Mouse (Mus musculus) heart, adult 2 months (tissue): ENCODE measurements at regions not wholly inside any gene's neighbourhood (a gene's known extent, or its start where the extent isn't known, plus 50 kb on each side); places are given as distances from the start of the nearest gene placed in this dataset.

Source experiments
- DNase-seq, 2 experiments: peaks; one replicate each; pipeline ENCODE4 v3.0.0; 2021
- H3K27ac ChIP-seq: fragments of 200-600 bp; 2 replicates; pipeline ENCODE4 v1.8.1; 2022
- H3K27me3 ChIP-seq: fragments of 200-500 bp; 2 replicates; pipeline ENCODE4 v1.6.1; 2012; ENCODE audit warnings: mild to moderate bottlenecking, low read length, inconsistent platforms, mixed read lengths; ENCODE audit not compliant: control insufficient read depth, insufficient read depth
- H3K36me3 ChIP-seq: fragments of 200-500 bp; 2 replicates; pipeline ENCODE4 v1.6.1; 2012; ENCODE audit warnings: low read length, inconsistent platforms; ENCODE audit not compliant: control insufficient read depth, insufficient read depth
- H3K4me1 ChIP-seq: fragments of 200-500 bp; 2 replicates; pipeline ENCODE4 v1.6.1; 2011; ENCODE audit warnings: low read length; ENCODE audit not compliant: control insufficient read depth, insufficient read depth
- H3K4me3 ChIP-seq: fragments of 200-600 bp; 2 replicates; pipeline ENCODE4 v1.8.1; 2022
- H3K79me2 ChIP-seq: fragments of 200-500 bp; replicated peaks from 2 replicates; pipeline ENCODE4 v1.6.1; 2012; ENCODE audit warnings: mild to moderate bottlenecking, inconsistent platforms, low read length, moderate library complexity, mixed read lengths; ENCODE audit not compliant: control insufficient read depth, insufficient read depth
- H3K9ac ChIP-seq: fragments of 200-500 bp; 2 replicates; pipeline ENCODE4 v1.6.1; 2012; ENCODE audit warnings: low read depth, mild to moderate bottlenecking, control low read depth, inconsistent platforms, low read length, mixed read lengths
- CTCF ChIP-seq: fragments of 200-600 bp; IDR thresholded peaks from 2 replicates; pipeline ENCODE4 v1.8.1; 2022; ENCODE audit warnings: antibody characterized with exemption, mild to moderate bottlenecking, moderate library complexity
- EP300 ChIP-seq: fragments of 200-500 bp; IDR thresholded peaks from 2 replicates; pipeline ENCODE4 v1.6.1; 2011; ENCODE audit warnings: low read depth, low read length, control low read depth; ENCODE audit not compliant: insufficient read depth
- POLR2A ChIP-seq: fragments of 200-500 bp; IDR thresholded peaks from 2 replicates; pipeline ENCODE4 v1.6.1; 2011; ENCODE audit warnings: mild to moderate bottlenecking, low read depth, low read length, control low read depth; ENCODE audit not compliant: insufficient read depth
- WGBS: fragments of 180-500 bp; shearing (Covaris S2); methylation state at CpG from one replicate; pipeline ENCODE4 v1.1.7; 2018; 5-methylcytosine and 5-hydroxymethylcytosine counted together
- intact Hi-C: fragments of 180-260 bp; cut with DNase I; formaldehyde crosslinking; loops from one replicate; pipeline ENCODE4 v1.15.1; 2025

DNA sequence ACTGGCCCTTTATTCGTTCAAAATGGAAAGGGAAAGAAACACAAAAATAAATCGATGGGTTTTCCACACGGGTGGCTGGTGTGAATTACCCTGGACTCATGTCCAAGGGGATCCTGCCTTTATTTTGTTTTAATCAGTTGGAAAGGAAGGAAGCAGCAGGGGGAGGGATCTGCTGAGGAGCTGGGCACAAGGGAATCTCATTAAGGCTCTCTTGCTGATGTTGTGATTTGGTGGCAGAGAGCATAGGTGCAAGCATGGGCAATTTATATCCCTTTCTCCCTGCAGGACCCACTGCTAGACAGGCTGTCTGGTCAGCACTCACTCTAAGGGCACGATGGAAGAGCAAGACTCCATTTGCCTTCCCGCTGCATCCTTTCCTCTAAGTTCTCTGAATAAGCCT is 469.2 kb downstream of the Epha7 start:
- H3K36me3 ChIP-seq, result no peaks in the 10 kb centered on the region
- H3K27ac ChIP-seq, result no peak overlapping the region
- intact Hi-C loops, result no loop called here
- TF ChIP-seq CTCF (no peak), POLR2A (no peak), EP300 (no peak)
- no peaks in the 10 kb centered on the region for H3K27me3 ChIP-seq
- H3K4me1 ChIP-seq, result no peaks in the 10 kb centered on the region
- DNase-seq, result no peak
- H3K79me2 ChIP-seq, result no peaks in the 10 kb centered on the region
- WGBS, result 46% methylated on average over 5 of the region's 5 CpGs
- no peak overlapping the region for H3K4me3 ChIP-seq
- no peak overlapping the region for H3K9ac ChIP-seq

DNA sequence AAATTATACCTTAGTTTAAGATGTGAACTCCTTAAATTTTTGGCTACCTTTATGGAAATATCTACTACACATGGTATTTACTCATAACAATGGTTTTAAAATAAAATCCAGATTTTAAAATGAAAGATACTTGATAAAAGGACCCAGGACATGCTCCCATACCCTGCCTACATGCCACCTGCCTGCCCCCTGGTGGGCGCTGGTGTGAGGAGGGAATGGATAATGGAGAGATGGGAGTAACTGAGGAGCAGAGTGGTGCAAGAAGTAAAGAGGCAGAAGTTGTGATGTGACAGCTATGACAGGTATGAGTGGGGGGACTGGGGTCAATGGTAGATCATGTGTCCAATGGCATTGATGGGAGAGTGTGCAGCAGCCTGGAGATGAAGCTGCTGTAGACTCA is 488.4 kb downstream of the Epha7 start:
- 34% methylated on average over 1 of the region's 1 CpGs for WGBS
- intact Hi-C loops, result no loop called here
- no peak overlapping the region for H3K4me3 ChIP-seq
- H3K4me1 ChIP-seq, result no peaks in the 10 kb centered on the region
- no peak for DNase-seq
- no peak overlapping the region for H3K27ac ChIP-seq
- H3K9ac ChIP-seq, result no peak overlapping the region
- TF ChIP-seq POLR2A (no peak), CTCF (peak; percentile 54)
- no peaks in the 10 kb centered on the region for H3K36me3 ChIP-seq
- H3K27me3 ChIP-seq, result no peaks in the 10 kb centered on the region
- no peaks in the 10 kb centered on the region for H3K79me2 ChIP-seq

DNA sequence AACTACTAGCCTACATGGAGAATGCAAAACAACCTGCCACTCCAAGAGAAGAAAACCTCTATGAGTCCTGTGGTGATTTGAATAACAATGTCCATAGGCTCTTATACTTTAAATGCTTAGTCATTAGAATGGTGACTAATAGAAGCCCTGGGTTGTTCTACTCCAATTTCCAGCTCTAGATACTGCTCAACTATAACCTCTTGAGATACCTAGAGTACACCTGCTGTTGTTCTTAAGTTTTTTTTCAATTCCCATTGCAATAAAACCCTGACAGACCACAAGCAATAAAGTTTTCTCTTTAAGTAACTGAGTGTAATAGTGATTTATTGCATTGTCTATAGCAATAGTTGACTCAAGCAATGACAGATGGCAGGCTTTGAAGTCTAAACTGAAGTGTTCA is 491.0 kb downstream of the Epha7 start:
- H3K27ac ChIP-seq, result no peak overlapping the region
- no peak for DNase-seq
- H3K27me3 ChIP-seq, result no peaks in the 10 kb centered on the region
- H3K79me2 ChIP-seq, result no peaks in the 10 kb centered on the region
- no peak overlapping the region for H3K4me3 ChIP-seq
- TF ChIP-seq POLR2A (no peak), CTCF (no peak), EP300 (no peak)
- no peak overlapping the region for H3K9ac ChIP-seq
- intact Hi-C loops, result no loop called here
- no peaks in the 10 kb centered on the region for H3K4me1 ChIP-seq
- no peaks in the 10 kb centered on the region for H3K36me3 ChIP-seq

DNA sequence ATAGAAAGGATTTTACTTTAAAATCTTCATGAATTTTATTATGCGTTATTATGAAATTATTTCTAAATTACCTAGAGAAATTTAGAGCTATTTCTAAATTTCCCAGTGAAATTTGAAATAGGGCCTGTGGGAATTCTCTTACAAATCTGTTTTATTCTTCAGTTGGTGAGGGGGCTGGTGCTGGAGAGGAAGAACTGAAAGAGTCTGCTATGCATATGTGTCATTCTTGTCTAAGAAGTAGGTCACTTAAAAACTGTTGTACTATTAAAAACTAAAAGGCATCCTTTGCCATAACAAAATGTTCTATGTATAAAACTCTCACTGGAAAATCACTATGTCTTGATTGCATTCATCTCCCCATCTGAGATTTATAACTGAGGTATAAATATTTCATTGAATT is 494.3 kb downstream of the Epha7 start:
- H3K36me3 ChIP-seq, result no peaks in the 10 kb centered on the region
- no peaks in the 10 kb centered on the region for H3K79me2 ChIP-seq
- no peak for DNase-seq
- WGBS, result 90% methylated on average over 1 of the region's 1 CpGs
- intact Hi-C loops, result no loop called here
- no peaks in the 10 kb centered on the region for H3K4me1 ChIP-seq
- no peaks in the 10 kb centered on the region for H3K27me3 ChIP-seq
- no peak overlapping the region for H3K9ac ChIP-seq
- H3K27ac ChIP-seq, result no peak overlapping the region
- no peak overlapping the region for H3K4me3 ChIP-seq
- TF ChIP-seq EP300, result no peak
- no peak for TF ChIP-seq CTCF
- TF ChIP-seq POLR2A, result no peak

DNA sequence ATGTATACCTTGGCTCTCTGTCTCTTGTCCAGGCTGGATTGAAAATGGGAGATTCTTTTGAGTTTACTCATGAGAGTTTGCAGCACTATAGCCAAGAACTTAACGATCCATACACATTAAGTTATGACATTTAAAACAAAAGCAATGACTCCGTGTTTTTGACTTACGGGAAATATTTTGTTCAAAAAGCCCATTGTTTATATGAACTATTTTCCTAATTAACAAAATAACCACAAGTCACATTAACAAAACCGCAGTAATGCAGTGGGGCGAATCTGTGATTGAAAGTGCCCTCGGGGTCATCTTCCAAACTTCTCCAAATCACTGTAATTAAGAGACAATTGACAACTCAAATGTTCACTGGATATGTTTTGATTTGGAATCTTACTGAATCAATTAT is 511.0 kb downstream of the Epha7 start:
- no peak for TF ChIP-seq EP300
- TF ChIP-seq POLR2A, result no peak
- no peak for TF ChIP-seq CTCF

DNA sequence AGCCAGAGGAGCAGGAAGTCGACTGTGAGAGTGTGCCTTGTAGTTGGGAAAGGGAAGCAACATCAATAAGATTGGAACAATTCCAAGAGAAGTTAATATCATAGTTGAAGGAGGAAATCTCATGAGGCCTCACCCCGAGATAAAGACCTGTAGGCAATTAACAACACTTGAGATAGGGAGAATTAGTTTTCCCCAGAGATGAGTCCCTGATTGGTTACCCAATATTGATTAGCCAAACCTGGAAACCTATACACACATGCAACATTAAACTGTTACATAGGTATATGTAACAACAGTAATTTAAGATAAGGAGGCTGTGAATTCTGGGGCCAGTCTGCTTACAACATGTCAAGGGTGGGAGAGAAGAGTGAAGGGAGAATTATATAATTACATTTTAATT is 516.2 kb downstream of the Epha7 start:
- TF ChIP-seq EP300 (no peak), CTCF (no peak), POLR2A (no peak)
- intact Hi-C loops, result no loop called here
- Histone ChIP-seq H3K4me3 (no peak overlapping the region), H3K79me2 (no peaks in the 10 kb centered on the region), H3K27ac (no peak overlapping the region), H3K27me3 (no peaks in the 10 kb centered on the region), H3K36me3 (no peaks in the 10 kb centered on the region), H3K9ac (no peak overlapping the region), H3K4me1 (no peaks in the 10 kb centered on the region)
- WGBS, result 29% methylated on average over 2 of the region's 2 CpGs
- no peak for DNase-seq

More for the DNA sequence above, 511.0 kb downstream of the Epha7 start:
- no peak overlapping the region for H3K4me3 ChIP-seq
- H3K9ac ChIP-seq, result no peak overlapping the region
- no peaks in the 10 kb centered on the region for H3K79me2 ChIP-seq
- no peak overlapping the region for H3K27ac ChIP-seq
- no peak for DNase-seq
- H3K4me1 ChIP-seq, result no peaks in the 10 kb centered on the region
- WGBS, result 85% methylated on average over 6 of the region's 6 CpGs
- no peaks in the 10 kb centered on the region for H3K27me3 ChIP-seq
- intact Hi-C loops, result no loop called here
- H3K36me3 ChIP-seq, result no peaks in the 10 kb centered on the region

DNA sequence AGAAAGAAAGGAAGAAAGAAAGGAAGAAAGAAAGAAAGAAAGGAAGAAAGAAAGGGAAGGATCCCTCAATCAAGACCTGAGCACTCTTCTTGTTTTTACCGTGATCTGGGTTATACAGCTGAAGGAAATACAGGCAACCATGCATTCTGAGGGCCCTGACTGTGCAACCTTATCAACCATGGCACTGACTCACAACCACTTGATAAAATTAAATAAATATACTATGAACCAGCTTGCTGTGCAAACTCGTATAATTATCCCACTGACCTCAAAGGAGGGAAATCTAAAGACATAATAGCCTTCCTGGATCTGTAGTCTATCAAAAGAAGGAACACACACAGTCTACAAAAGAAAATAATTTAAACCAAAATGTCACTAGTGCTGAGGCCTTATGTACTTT is 518.8 kb downstream of the Epha7 start:
- no peaks in the 10 kb centered on the region for H3K4me1 ChIP-seq
- no peak for TF ChIP-seq EP300
- TF ChIP-seq CTCF, result no peak
- no peak for TF ChIP-seq POLR2A
- no peaks in the 10 kb centered on the region for H3K27me3 ChIP-seq
- no peak overlapping the region for H3K27ac ChIP-seq
- no peaks in the 10 kb centered on the region for H3K79me2 ChIP-seq
- 46% methylated on average over 2 of the region's 2 CpGs for WGBS
- H3K9ac ChIP-seq, result no peak overlapping the region
- DNase-seq, result no peak
- no peak overlapping the region for H3K4me3 ChIP-seq
- intact Hi-C loops, result no loop called here
- no peaks in the 10 kb centered on the region for H3K36me3 ChIP-seq
